23 mouse cellular contexts compared by ENCODE assay signal in the genomic region with DNA sequence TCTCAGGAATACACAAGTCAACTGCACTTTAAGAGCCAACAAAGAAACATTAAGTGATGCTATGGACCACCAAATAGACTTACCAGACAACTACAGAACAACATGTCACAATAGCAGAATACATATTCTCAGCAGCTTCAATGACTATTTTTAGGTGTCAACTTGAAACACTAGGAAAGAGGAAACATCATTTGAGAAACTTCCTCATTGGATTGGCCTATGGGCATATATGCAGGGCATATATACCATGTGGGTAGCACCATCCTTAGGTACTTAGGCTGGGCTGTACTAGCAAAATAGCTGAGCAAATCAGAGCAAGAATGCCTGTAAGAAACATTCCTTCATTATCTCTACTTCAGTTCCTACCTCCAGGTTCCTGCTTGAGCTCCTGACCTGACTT.
"Had no signal": no experiment of that assay in that cellular context is flagged by ENCODE, and none has a peak within 500 bp of the region (broad histone marks: within the 10 kb centered on the region; RNA-seq: fewer than 3 reads in every experiment).

No protein-coding gene starts in this region.

- H3K9me3 ChIP-seq: liver, embryonic 15.5 days; lung, embryonic 15.5 days; megakaryocyte, embryonic 14.5 days; neural tube, embryonic 13.5 days had no signal

- H3K9ac ChIP-seq: liver, embryonic 13.5 days; liver, embryonic 15.5 days; liver, postnatal 0 days; lung, embryonic 15.5 days; midbrain, embryonic 12.5 days; neural tube, embryonic 13.5 days; neural tube, embryonic 15.5 days had no signal

- H3K4me1 ChIP-seq: liver, embryonic 13.5 days; liver, embryonic 15.5 days; lung, embryonic 15.5 days; megakaryocyte, embryonic 14.5 days; neural tube, embryonic 15.5 days had no signal

- H3K4me3 ChIP-seq: liver, embryonic 13.5 days; liver, embryonic 15.5 days; lung, embryonic 15.5 days; megakaryocyte, embryonic 14.5 days; midbrain, embryonic 12.5 days; myocyte; neural tube, embryonic 13.5 days; neural tube, embryonic 15.5 days had no signal

- H3K27ac ChIP-seq: liver, embryonic 13.5 days; liver, embryonic 15.5 days; lung, embryonic 15.5 days; macrophage; midbrain, embryonic 12.5 days; neural tube, embryonic 13.5 days; neural tube, embryonic 15.5 days had no signal

- ATAC-seq: liver, postnatal 0 days; lung, postnatal 0 days had no signal

- DNase-seq: liver, embryonic 13.5 days; liver, postnatal 0 days; lung, adult 2 months; lung, postnatal 14 days; lung, postnatal 36 days; midbrain, embryonic 14.5 days; retina, postnatal 1 day; right cerebral cortex, adult 18-20 months; right cerebral cortex, postnatal 25 days; right cerebral cortex, postnatal 4 days; spleen, adult 18-20 months; thymus, adult 2 months; thymus, postnatal 25 days; thymus, postnatal 4 days had no signal

- H3K4me2 ChIP-seq: liver, embryonic 13.5 days; liver, embryonic 15.5 days; lung, embryonic 15.5 days; midbrain, embryonic 12.5 days; neural tube, embryonic 13.5 days; neural tube, embryonic 15.5 days had no signal

- H3K27me3 ChIP-seq: liver, embryonic 13.5 days; liver, embryonic 15.5 days; lung, embryonic 15.5 days; megakaryocyte, embryonic 14.5 days; midbrain, embryonic 12.5 days; neural tube, embryonic 13.5 days; neural tube, embryonic 15.5 days had no signal

- H3K36me3 ChIP-seq: liver, embryonic 13.5 days; liver, embryonic 15.5 days; lung, embryonic 15.5 days; midbrain, embryonic 12.5 days; neural tube, embryonic 13.5 days; neural tube, embryonic 15.5 days had no signal
